Mouse (Mus musculus) stomach, postnatal 0 days (tissue): ENCODE measurements around the gene Cnih1.
"Not testable (repeated sequence)": the region's sequence is repeated elsewhere in the genome, so short reads cannot be mapped to it uniquely, and the experiment has no call there.

ENCODE experiments used
- CTCF ChIP-seq: IDR thresholded peaks from 2 replicates; pipeline ENCODE4 v1.5.1; 2016; ENCODE audit warnings: antibody characterized with exemption, low read depth, mild to moderate bottlenecking, moderate library complexity
- EP300 ChIP-seq: optimal IDR thresholded peaks from 2 replicates; pipeline ENCODE3; 2016; ENCODE audit warnings: antibody characterized with exemption

DNA sequence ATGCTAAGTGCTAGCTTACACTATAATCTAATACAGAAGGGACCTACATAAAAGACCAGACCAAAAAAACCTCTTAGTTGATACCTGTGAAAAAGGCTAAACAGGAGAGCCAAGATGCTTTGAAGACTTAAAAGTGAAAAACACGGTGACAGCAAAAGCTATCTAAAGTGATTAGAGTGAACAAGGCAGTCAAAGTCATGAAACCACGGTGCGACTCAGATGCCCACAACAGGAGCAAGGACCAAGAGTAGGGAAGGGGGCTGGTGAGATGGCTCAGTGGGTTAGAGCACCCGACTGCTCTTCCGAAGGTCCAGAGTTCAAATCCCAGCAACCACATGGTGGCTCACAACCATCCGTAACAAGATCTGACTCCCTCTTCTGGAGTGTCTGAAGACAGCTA, 31.8 kb upstream of the Cnih1 start:
- not testable (repeated sequence) for TF ChIP-seq CTCF, EP300
